Mouse (Mus musculus): ENCODE data around the gene Dync2h1.
"Not testable (repeated sequence)": the region's sequence is repeated elsewhere in the genome, so short reads cannot be mapped to it uniquely, and the experiment has no call there.

Gene Dync2h1

GRCm38 (mm10) chr9:7015600-7015999 lies 168.6 kb downstream of the Dync2h1 start:
- DNase-seq (ENCODE audit: low read depth, low spot score): no peak

- no peak for DNase-seq (ENCODE audit: low read depth, low spot score)
Measured at GRCm38 (mm10) chr9:7014733-7015132, 169.5 kb downstream of the Dync2h1 start.

GRCm38 (mm10) chr9:7009785-7010184 lies 174.5 kb downstream of the Dync2h1 start:
- DNase-seq (ENCODE audit: low read depth, low spot score): no peak

- DNase-seq (ENCODE audit: low read depth, low spot score): no peak
Measured at GRCm38 (mm10) chr9:6994865-6995264, 189.4 kb downstream of the Dync2h1 start.

- no peak for DNase-seq (ENCODE audit: low read depth, low spot score)
Measured at GRCm38 (mm10) chr9:6994275-6994674, 190.0 kb downstream of the Dync2h1 start.

GRCm38 (mm10) chr9:6988893-6989685 lies 195.2 kb downstream of the Dync2h1 start:
- DNase-seq (ENCODE audit: low read depth, low spot score): no peak

GRCm38 (mm10) chr9:6986161-6986560 lies 198.1 kb downstream of the Dync2h1 start:
- DNase-seq (ENCODE audit: low read depth, low spot score): no peak

GRCm38 (mm10) chr9:6969171-6969570 lies 215.1 kb downstream of the Dync2h1 start:
- DNase-seq (ENCODE audit: low read depth, low spot score): no peak

- no peak for DNase-seq (ENCODE audit: low read depth, low spot score)
Measured at GRCm38 (mm10) chr9:6965006-6965405, 219.2 kb downstream of the Dync2h1 start.

- no peak for DNase-seq (ENCODE audit: low read depth, low spot score)
Measured at GRCm38 (mm10) chr9:6958311-6958710, 225.9 kb downstream of the Dync2h1 start.

- no peak for DNase-seq (ENCODE audit: low read depth, low spot score)
Measured at GRCm38 (mm10) chr9:6927399-6928035, 256.7 kb downstream of the Dync2h1 start.

GRCm38 (mm10) chr9:6913471-6913870 lies 270.8 kb downstream of the Dync2h1 start:
- no peak for DNase-seq (ENCODE audit: low read depth, low spot score)

- not testable (repeated sequence) for DNase-seq (ENCODE audit: low read depth, low spot score)
Measured at GRCm38 (mm10) chr9:6910537-6910936, 273.7 kb downstream of the Dync2h1 start.

- DNase-seq (ENCODE audit: low read depth, low spot score): no peak
Measured at GRCm38 (mm10) chr9:6901620-6902019, 282.6 kb downstream of the Dync2h1 start.

- DNase-seq (ENCODE audit: low read depth, low spot score): no peak
Measured at GRCm38 (mm10) chr9:6891331-6891730, 292.9 kb downstream of the Dync2h1 start.

GRCm38 (mm10) chr9:6881187-6881984 lies 302.9 kb downstream of the Dync2h1 start:
- DNase-seq (ENCODE audit: low read depth, low spot score): no peak

Data from brain, embryonic 18.5 days (tissue).